Comparison of ENCODE assay signal across 19 mouse cellular contexts in the genomic region with DNA sequence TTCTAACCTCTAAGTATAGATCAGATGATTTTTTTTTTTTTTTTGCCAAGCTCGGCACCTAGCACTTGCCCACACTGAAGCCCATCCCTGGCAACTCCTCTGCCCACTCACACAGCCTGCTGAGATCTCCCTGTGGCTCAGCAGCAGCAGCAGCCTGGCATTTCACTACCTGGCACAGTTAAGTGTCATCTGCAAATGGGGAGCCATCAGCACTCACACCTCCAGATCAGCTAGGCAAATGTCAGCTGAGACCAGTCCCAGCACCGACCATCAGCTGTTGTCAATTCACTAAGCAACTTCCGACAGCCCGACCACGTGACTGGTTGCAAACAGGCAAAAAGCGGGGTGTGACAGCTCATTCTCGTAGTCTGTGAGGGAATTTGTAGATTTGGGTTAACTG.
A peak's percentile ranks its signal among the peaks of the same experiment; 100 is the strongest.
DNase-seq lines count a peak whose midpoint lies in the region; ATAC-seq and TF ChIP-seq lines count a peak whose summit lies in the region.
"Had no signal": no experiment of that assay in that cellular context is flagged by ENCODE, and none has a peak within 500 bp of the region (broad histone marks: within the 10 kb centered on the region; RNA-seq: fewer than 3 reads in every experiment).

No protein-coding gene starts in this region.

- peak; percentile 6 for DNase-seq in lung, postnatal 10 days
- DNase-seq in lung, adult 18-20 months, result no peak
- DNase-seq in layer of hippocampus, adult 2 months (ENCODE audit: low spot score in 2 of 2), result peak; percentile 28 to 41
- DNase-seq in left cerebral cortex, adult 9 months (ENCODE audit: low spot score in 2 of 2), result peak; percentile 52 to 78
- peak; percentile 76 for DNase-seq in right cerebral cortex, postnatal 36 days (ENCODE audit: low spot score in 2 of 2)
- no peak for DNase-seq in embryo, embryonic 9.5 days (ENCODE audit: extremely low spot score)
- DNase-seq in forebrain, embryonic 14.5 days (ENCODE audit: low spot score), result no peak
- DNase-seq in spleen, postnatal 4 days (ENCODE audit: low spot score in 2 of 2), result no peak
- DNase-seq: adrenal gland, adult 8-10 months; B cell, adult 2 months; cerebellum, adult 9-11 months; forebrain, postnatal 0 days had no signal

- no peak overlapping the region; the same call in 1 of the 2 replicates for H3K4me3 ChIP-seq in layer of hippocampus, adult 2 months
- no peak overlapping the region for H3K4me3 ChIP-seq in forebrain, embryonic 14.5 days (ENCODE audit: low read depth, low read length)
- H3K4me3 ChIP-seq: embryonic facial prominence, embryonic 10.5 days; erythroblast, embryonic 14.5 days; heart, embryonic 13.5 days; limb, embryonic 12.5 days; liver, embryonic 15.5 days; midbrain, embryonic 10.5 days had no signal

- WGBS in forebrain, embryonic 14.5 days, result 83% methylated on average over 7 of the region's 7 CpGs

- ATAC-seq in forebrain, embryonic 14.5 days, result no peak
- ATAC-seq: forebrain, postnatal 0 days had no signal

- no peak for TF ChIP-seq CTCF in layer of hippocampus, adult 2 months (conservative IDR thresholded peaks at IDR 0.05)

- no peak overlapping the region; the same call in 1 of the 2 replicates for H3K27ac ChIP-seq in layer of hippocampus, adult 2 months
- no peak overlapping the region for H3K27ac ChIP-seq in forebrain, embryonic 14.5 days (ENCODE audit: low read depth, low read length)
- H3K27ac ChIP-seq: embryonic facial prominence, embryonic 10.5 days; heart, embryonic 13.5 days; kidney, postnatal 0 days; limb, embryonic 12.5 days; liver, embryonic 15.5 days; midbrain, embryonic 10.5 days had no signal

- H3K4me1 ChIP-seq in forebrain, embryonic 14.5 days (ENCODE audit: control insufficient read depth, insufficient read depth, low read length), result no peaks in the 10 kb centered on the region
- H3K4me1 ChIP-seq: embryonic facial prominence, embryonic 10.5 days; heart, embryonic 13.5 days; liver, embryonic 15.5 days; midbrain, embryonic 10.5 days had no signal

- H3K27me3 ChIP-seq in forebrain, embryonic 14.5 days (replicated peaks; ENCODE audit: control insufficient read depth, insufficient read depth, low read length), result no peaks in the 10 kb centered on the region
- H3K27me3 ChIP-seq: heart, embryonic 13.5 days; limb, embryonic 12.5 days; liver, embryonic 15.5 days had no signal

- H3K9ac ChIP-seq in forebrain, embryonic 14.5 days (ENCODE audit: low read length), result no peak overlapping the region
- H3K9ac ChIP-seq: forebrain, postnatal 0 days; heart, embryonic 13.5 days; limb, embryonic 12.5 days; liver, embryonic 15.5 days had no signal

- H3K9me3 ChIP-seq in forebrain, embryonic 14.5 days (replicated peaks; ENCODE audit: control insufficient read depth, low read length), result no peaks in the 10 kb centered on the region
- H3K9me3 ChIP-seq: embryonic facial prominence, embryonic 10.5 days; heart, embryonic 13.5 days; liver, embryonic 15.5 days; midbrain, embryonic 10.5 days had no signal

- no peak overlapping the region for H3K4me2 ChIP-seq in forebrain, embryonic 14.5 days (ENCODE audit: low read length)
- H3K4me2 ChIP-seq: heart, embryonic 13.5 days; limb, embryonic 12.5 days; liver, embryonic 15.5 days had no signal

- no peaks in the 10 kb centered on the region for H3K36me3 ChIP-seq in forebrain, embryonic 14.5 days (ENCODE audit: control insufficient read depth, insufficient read depth, low read length)
- H3K36me3 ChIP-seq: embryonic facial prominence, embryonic 10.5 days; heart, embryonic 13.5 days; limb, embryonic 12.5 days; liver, embryonic 15.5 days; midbrain, embryonic 10.5 days had no signal

Comparison
In these comparisons a context has a peak if more than half of its experiments do, and no peak if none do; other contexts are left out.
1. DNase-seq: peak in lung, postnatal 10 days (single experiment), layer of hippocampus, adult 2 months (2 of 2), left cerebral cortex, adult 9 months (2 of 2) and right cerebral cortex, postnatal 36 days (2 of 2); none in lung, adult 18-20 months (0 of 2), embryo, embryonic 9.5 days (single experiment), forebrain, embryonic 14.5 days (single experiment) and spleen, postnatal 4 days (0 of 2).